Mouse (Mus musculus): ENCODE results near the gene Gpn1.
"Not testable (repeated sequence)": the region's sequence is repeated elsewhere in the genome, so short reads cannot be mapped to it uniquely, and the experiment has no call there.

The Gpn1 gene

GRCm38 (mm10) chr5:31494513-31495297 lies at the start of gene Gpn1:
Gene Gpn1, plus strand, starts transcription at chr5:31494741.
- peak; percentile 100 for ATAC-seq (ENCODE audit: low TSS enrichment)

DNA sequence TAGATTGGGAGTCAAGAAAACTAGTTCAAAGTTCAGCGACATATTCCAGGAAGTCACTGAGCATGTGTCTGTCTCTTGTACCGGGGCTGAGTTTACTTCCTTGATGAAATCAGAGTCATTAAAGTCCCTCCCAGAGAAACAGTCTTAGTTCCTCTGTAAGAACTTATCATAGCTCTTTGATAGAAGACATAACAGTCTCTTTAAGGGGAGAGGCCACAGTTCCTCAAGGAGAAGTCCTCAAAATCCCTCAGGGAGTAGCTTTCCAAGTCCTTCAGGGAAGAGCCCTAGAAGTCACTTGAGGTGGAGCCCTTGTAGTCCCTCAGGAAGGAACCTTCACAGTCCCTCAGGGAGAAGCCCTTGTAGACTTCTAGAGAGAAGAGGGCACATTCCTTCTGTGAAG lies 43.2 kb upstream of the Gpn1 start:
- ATAC-seq (ENCODE audit: low TSS enrichment), result no peak

DNA sequence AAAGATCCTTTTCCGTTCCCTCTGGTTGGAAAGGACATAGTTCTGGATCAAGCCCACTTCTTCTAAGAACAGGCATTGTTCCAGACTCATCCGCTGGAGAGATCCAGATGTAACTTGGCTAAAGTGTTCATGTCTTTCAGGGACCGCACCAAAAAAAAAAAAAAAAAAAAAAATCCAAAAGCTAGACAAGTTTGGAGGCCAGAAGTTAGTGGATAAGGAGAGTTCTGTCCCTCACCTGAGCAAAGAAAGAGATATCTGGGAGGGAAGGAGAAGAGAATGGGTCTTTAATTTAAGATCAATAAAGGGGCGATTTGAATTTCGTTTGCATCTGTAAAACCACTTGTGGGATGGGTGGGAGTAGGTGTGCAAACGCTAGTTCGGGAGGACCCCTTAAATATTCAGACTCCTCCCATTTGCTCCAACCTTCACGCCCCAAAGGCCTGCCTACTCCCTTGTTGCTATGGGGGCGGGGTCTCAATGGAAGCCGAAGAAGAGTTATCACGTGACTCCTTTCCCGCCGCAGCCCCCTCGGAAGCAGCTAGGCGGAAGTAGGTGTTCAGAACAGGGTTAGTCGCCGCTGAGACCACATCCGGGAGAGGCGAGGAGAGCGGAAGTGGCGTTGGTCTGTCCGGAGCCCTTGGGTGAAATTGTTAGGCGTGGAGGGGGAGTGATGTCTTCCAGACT lies 42.5 kb upstream of the Gpn1 start, which contains the start of gene Zfp512:
Gene Zfp512, plus strand, starts transcription at position 554 of the 684 bp plus-strand sequence.
- peak; percentile 99 for ATAC-seq (ENCODE audit: low TSS enrichment)

DNA sequence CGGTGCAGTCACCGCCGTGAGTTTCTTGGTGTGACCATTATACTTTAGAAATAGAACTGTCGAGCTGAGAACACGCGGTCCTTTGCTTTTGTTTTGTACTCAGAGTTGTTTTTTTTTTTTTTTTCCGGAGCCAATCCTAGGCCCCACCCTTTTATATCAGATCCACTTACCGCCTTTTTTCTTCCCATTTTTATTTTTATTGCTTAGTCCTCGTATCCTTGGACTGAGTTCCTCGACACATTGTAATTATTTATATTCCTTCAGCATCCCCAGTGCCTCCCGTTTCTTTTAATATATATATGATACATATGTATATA lies 42.0 kb upstream of the Gpn1 start:
- ATAC-seq (ENCODE audit: low TSS enrichment), result no peak

- ATAC-seq (ENCODE audit: low TSS enrichment), result no peak
Measured at GRCm38 (mm10) chr5:31452886-31453410, 41.6 kb upstream of the Gpn1 start.

DNA sequence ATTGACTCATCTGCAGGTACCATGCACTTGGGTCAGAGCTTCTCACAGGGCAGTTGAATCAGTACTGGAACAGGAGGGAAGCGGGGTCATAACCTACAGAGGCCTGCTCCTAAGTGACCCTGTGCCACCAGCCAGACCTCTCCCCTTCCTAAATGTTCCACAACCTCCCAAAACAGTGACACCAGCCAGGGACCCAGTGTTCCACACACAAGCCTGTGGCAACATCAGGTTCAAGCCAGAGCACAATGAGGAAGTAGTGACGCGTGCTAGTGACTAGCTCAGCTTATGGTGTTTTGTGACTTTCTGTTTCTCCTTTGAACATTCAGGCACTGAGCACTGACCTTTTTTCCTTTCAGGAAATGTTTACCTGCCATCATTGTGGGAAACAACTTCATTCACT lies 26.7 kb upstream of the Gpn1 start:
- ATAC-seq (ENCODE audit: low TSS enrichment), result no peak

DNA sequence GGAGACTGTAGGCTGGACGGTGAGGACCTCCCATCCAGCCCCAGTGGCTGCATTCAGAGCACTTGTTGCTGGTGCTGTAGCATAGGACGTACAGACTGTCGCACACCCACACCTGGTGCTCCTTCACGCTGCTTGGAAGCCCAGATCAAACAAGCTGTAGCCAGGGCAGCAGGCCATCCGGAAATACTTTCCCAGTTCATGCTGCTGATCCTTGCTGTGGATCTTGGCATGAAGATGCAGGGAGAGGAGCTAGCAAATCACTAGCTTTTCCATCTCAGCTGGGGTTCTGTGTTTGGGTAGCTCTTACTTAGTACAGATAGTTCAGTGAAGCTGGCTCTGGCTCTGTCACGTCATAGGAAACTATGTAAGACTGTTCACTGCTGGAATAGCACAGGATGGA lies 24.8 kb upstream of the Gpn1 start:
- ATAC-seq (ENCODE audit: low TSS enrichment), result no peak

DNA sequence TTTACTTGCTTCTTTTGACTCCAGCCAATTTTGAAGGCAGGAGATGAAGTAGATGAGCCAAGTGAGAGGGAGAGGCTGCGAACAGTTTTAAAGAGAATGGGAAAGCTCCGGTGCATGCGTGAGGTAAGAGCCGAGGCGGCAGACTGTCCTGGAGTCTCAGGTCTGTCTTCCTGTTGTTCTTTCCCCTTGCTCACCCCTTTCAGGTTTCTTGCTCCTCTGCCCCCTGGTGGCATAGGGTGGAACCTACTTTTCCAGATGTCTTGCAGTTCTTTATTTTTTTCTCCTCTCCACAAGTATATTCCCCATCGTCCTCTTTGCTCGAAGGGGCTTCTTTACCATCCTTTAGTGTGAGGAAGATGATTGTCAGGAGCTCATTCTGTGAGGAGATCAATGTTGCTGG lies 24.2 kb upstream of the Gpn1 start:
- no peak; the same call in 1 of the 2 replicates for ATAC-seq (ENCODE audit: low TSS enrichment)

DNA sequence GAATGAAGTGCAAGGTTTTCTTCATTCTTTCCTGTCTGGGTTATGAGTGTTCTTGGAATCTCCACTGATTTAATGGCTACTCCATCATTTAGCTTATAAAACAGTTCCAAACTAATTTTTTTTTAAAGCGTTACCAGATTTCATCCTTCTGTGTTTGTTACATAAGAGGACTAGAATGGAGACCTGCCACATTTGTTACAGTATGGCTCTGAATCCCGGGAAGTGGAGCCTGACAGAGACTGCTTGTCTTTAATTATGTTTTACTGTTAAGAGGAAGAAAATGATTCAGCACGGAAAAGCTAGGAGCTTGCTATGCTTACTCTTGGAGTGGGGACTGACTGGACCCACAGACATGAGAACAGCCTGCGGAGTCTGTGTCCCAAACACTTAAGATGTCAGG lies 14.0 kb upstream of the Gpn1 start:
- peak; percentile 62; the same call in 1 of the 2 replicates for ATAC-seq (ENCODE audit: low TSS enrichment)

DNA sequence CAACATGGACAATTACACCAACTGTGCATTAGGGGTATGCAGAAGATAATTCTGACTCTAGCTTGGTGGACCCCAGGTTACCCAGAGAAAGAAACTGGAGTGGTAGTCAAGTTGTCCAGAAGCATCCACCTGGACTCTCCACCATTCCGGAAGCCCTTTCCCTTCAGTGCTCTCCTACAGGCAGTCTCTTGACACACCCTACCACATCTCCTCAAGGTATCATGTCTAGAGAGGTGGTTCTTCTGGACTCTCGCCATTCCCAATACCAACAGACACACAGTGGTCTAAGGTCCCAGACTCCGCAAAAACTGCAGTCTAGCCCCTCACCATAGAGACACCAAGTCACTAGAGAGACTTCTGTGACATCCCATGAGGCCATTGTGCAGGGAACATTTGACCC lies 9.1 kb upstream of the Gpn1 start, which contains the start of gene 4930548H24Rik:
Gene 4930548H24Rik, plus strand, starts transcription at position 301 of the 400 bp plus-strand sequence.
- ATAC-seq (ENCODE audit: low TSS enrichment), result no peak

- ATAC-seq (ENCODE audit: low TSS enrichment), result no peak
Measured at GRCm38 (mm10) chr5:31487889-31488288, 6.7 kb upstream of the Gpn1 start.

DNA sequence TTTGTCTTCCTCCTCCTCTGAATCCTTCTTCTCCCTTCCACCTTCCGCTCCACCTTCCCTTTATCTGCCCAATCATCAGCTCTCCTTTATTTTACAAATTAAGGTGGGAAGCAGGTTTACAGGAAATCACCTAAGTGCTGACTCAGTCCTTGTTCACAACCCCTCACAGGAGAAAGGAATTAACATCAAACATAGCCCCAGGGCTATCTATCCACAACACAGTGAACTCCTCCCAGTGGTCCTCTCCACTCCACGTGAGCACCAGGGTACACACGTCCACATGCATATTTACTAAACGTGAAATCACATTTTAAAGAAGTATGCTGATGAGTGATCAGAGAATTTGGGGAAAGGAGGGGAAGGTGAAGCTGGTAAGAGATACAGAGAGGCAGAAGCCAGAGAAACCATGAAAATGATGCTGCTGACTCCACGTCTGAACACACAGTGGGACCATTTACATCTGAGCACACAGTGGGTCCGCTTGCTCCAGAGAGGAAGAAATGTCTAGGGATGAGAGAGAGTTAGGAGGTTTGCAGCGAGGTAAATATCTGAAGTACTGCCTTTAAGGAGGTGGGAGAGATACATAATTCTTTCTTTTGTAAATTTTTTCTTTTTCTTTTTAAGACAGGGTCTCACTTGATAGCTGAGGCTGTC lies 5.3 kb upstream of the Gpn1 start:
- no peak for ATAC-seq (ENCODE audit: low TSS enrichment)

DNA sequence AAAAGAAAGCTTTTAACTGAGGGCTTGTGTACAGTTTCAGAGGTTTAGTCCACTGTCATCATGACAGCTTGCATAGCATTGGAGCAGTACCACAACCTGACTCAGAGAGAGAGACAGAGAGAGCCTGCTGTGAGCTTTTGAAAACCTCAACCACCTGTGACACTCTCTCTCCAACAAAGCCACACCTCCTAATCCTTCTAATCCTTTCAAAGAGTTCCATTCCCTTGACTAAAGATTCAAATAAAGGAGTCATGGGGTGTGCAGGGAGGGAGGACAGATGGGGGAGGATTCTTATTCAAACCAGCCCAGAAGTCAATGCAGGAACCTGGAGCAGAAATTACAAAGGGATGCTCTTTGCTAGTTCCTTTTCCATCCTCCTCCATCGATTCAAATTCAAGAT lies 2.5 kb upstream of the Gpn1 start:
- no peak for ATAC-seq (ENCODE audit: low TSS enrichment)

DNA sequence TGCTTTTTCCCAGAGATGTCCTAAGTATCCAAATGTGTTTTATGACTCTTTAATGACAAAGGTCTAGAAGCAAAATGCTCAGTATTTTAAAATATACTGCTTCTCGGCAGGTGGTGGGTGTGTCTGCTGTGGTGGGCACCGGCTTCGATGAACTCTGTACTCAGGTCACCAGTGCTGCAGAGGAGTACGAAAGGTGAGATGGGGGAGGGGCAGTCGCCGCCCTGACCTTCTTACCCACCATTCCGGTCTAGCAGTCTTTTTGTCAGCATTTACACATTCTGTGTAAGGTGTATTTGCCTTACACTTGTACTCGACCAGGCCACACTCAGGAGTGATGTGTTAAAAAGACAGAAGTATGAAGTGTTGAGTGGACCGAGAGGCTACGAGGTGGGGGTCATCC lies 10.3 kb downstream of the Gpn1 start:
- ATAC-seq (ENCODE audit: low TSS enrichment), result no peak

- ATAC-seq (ENCODE audit: low TSS enrichment), result no peak
Measured at GRCm38 (mm10) chr5:31512481-31512880, 17.9 kb downstream of the Gpn1 start.

GRCm38 (mm10) chr5:31520556-31520955 lies 26.0 kb downstream of the Gpn1 start:
- no peak for ATAC-seq (ENCODE audit: low TSS enrichment)

GRCm38 (mm10) chr5:31526354-31527116 lies 32.0 kb downstream of the Gpn1 start, which contains the start of gene Slc4a1ap:
Gene Slc4a1ap, plus strand, starts transcription at chr5:31526995.
- peak; percentile 97 for ATAC-seq (ENCODE audit: low TSS enrichment)

DNA sequence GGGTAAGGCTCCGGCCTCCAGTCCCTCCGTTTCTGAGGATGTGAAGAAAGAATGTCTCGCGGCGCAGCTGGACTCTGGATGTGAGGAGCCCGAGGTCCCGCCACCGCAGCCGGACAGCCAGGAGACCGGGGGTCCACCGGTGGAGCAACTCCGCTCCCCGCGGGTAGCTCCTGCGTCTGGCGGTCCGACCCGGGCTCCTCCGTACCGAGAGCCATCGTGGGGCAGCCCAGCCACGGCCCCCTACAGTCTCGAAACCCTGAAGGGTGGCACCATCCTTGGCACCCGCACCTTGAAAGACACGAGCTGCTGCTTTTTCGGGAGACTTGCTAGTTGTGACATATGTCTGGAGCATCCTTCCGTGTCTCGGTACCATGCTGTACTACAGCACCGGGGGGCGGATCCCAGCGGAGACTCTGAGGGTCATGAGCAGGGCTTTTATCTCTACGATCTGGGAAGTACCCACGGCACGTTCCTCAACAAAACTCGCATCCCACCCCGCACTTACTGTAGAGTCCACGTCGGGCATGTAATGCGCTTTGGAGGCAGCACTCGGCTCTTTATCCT lies 32.7 kb downstream of the Gpn1 start:
- no peak for ATAC-seq (ENCODE audit: low TSS enrichment)

- ATAC-seq (ENCODE audit: low TSS enrichment), result not testable (repeated sequence)
Measured at GRCm38 (mm10) chr5:31527707-31528106, 33.2 kb downstream of the Gpn1 start, which contains the start of gene Supt7l. Gene Supt7l, minus strand, starts transcription at chr5:31527807.

- no peak for ATAC-seq (ENCODE audit: low TSS enrichment)
Measured at GRCm38 (mm10) chr5:31528560-31528959, 34.0 kb downstream of the Gpn1 start.

DNA sequence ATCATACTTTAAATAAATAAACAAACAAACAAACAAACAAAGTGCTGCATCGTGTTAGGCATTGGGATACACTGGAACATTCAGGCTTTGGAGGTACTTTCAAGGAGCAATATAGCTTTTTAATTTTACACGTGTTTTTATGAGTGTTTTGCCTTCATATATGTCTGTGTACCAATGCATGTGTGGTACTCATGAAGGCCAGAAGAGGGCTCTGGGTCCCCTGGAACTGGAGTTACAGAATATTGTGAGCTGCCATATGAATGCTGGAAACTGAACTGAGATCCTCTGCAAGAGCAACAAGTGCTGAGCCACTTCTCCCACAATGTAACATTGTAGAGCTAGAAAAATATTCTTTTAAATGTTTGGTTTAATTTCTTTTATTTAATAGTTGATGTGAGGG lies 40.7 kb downstream of the Gpn1 start:
- no peak for ATAC-seq (ENCODE audit: low TSS enrichment)

Measured in frontal cortex, adult (tissue).